Mouse (Mus musculus) lung, embryonic 14.5 days (tissue): Measurements from ENCODE around the gene Meaf6. TPM values are rescaled to one million over a fixed set of nuclear protein-coding genes. Genes with fewer than 3 reads are reported as not detected.
A peak's percentile ranks its signal among the peaks of the same experiment; 100 is the strongest.

Experiments used
- ATAC-seq: fragments of 200-750 bp; cut with Nextera tagmentation; 2 replicates; pipeline ENCODE4 v1.8.0; 2017; ENCODE audit warnings: mild to moderate bottlenecking, moderate TSS enrichment, moderate library complexity; ENCODE audit not compliant: insufficient read depth
- DNase-seq: peaks from one replicate; pipeline ENCODE4 v3.0.0-alpha.2; 2015
- H3K27ac ChIP-seq: fragments of 300-500 bp; sonication (generic); 2 replicates; pipeline ENCODE4 v1.5.1; 2014; ENCODE audit warnings: low read depth, mild to moderate bottlenecking, moderate library complexity
- H3K27me3 ChIP-seq: fragments of 300-500 bp; sonication (generic); 2 replicates; pipeline ENCODE4 v1.6.1; 2014; ENCODE audit warnings: low read length, control low read depth; ENCODE audit not compliant: insufficient read depth
- H3K36me3 ChIP-seq: fragments of 300-500 bp; sonication (generic); 2 replicates; pipeline ENCODE4 v1.6.1; 2014; ENCODE audit warnings: control low read depth; ENCODE audit not compliant: insufficient read depth
- H3K4me1 ChIP-seq: fragments of 300-500 bp; sonication (generic); 2 replicates; pipeline ENCODE4 v1.6.1; 2014; ENCODE audit warnings: antibody characterized with exemption, control low read depth; ENCODE audit not compliant: insufficient read depth
- H3K4me2 ChIP-seq: fragments of 300-500 bp; sonication (generic); 2 replicates; pipeline ENCODE4 v1.6.1; 2014; ENCODE audit warnings: mild to moderate bottlenecking
- H3K4me3 ChIP-seq: fragments of 300-500 bp; sonication (generic); 2 replicates; pipeline ENCODE4 v1.5.1; 2014; ENCODE audit warnings: low read depth, low read length
- H3K9ac ChIP-seq: fragments of 300-500 bp; sonication (generic); 2 replicates; pipeline ENCODE4 v1.6.1; 2014
- H3K9me3 ChIP-seq: fragments of 300-500 bp; sonication (generic); 2 replicates; pipeline ENCODE4 v1.6.1; 2016; ENCODE audit warnings: low read depth, low read length, control low read depth
- CTCF ChIP-seq: IDR thresholded peaks from 2 replicates; pipeline ENCODE4 v1.5.1; 2016; ENCODE audit warnings: antibody characterized with exemption, low read depth
- WGBS: fragments of 180-500 bp; shearing (Covaris S2); extraction: QIAGEN DNeasy Blood & Tissue Kit; methylation state at CpG from one replicate; pipeline ENCODE4 v1.1.7; 2014; 5-methylcytosine and 5-hydroxymethylcytosine counted together
- polyA plus RNA-seq: library from polyadenylated mRNA; unstranded; fragments of >200 nt; fragmentation: Nextera tagmentation; extraction: Ambion mirVana; gene quantifications from 2 replicates; pipeline ENCODE4 v1.2.1, GENCODE M21; 2014

Gene Meaf6
- polyA plus RNA-seq, 1 experiment from 2014 or later = 63.5 TPM

DNA sequence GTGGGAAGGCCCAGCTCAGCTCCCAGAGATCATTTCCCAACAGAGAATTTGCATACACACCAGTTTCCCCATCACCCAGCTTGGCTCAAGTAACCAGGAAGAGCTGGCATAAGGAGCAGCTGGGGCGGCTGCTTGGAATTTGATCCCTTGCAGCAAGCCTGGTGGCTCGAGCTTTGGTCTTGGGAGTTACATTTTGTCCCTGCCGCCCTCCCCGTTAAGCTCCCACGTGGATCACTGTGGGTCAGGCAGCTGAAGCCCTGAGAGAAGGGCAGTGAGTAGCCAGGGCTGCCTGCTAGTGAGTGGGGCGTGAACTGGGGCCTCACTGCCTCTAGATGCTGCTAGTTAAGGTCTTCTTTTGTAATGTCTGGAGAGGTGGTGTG, 30.8 kb downstream of the Meaf6 start:
- 30% methylated on average over 6 of the region's 6 CpGs for WGBS
- peak; percentile 28 for DNase-seq

DNA sequence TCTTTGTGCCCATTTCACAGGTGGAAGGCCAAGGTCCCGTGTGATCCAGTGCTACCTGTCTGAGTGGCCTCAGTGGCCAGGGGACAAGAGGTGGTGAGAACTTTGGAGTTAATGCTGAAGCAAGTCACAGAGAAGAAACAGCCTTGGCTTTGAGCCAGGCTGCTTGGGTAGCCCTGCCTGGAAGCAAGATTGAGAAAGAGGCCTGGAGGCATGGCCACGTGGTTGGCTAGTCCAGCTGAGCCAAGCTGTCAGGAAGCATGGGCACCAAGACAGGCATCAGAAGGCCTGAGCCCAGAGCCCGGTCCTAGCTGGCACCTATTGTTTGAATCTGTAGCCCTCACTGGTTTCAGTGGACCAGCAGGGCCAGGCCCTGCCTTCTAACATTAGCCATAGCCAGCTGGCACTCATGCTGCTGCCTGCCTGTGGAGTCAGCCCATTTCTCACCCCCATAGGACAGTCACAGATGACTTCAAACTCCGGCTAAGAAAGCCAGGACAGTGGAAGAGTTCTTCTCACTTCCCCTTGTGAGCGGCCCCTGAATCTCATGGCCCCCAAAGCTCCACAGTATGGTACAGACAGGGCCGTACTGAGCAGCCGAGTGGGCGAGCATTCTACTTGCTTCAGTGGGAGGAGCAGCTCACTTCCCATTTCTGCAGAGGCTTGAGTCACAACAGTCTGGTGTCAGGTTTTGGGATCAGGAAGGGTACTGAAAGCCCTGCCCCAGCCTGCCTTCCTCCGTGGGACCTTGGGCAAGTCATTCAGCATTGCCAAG, 31.3 kb downstream of the Meaf6 start:
- no peaks in the 10 kb centered on the region for H3K9me3 ChIP-seq
- no peaks in the 10 kb centered on the region for H3K4me1 ChIP-seq
- no peak overlapping the region for H3K9ac ChIP-seq
- H3K27me3 ChIP-seq = no peaks in the 10 kb centered on the region
- no peaks in the 10 kb centered on the region; the same call in 1 of the 2 replicates for H3K36me3 ChIP-seq
- H3K4me3 ChIP-seq = no peak overlapping the region
- H3K27ac ChIP-seq = no peak overlapping the region
- H3K4me2 ChIP-seq = no peak overlapping the region
- ATAC-seq (no peak), DNase-seq (peak; percentile 77)
- no peak for TF ChIP-seq CTCF
- 58% methylated on average over 9 of the region's 9 CpGs for WGBS

More for the DNA sequence above, 30.8 kb downstream of the Meaf6 start:
- Histone ChIP-seq H3K27ac (no peak overlapping the region), H3K36me3 (no peaks in the 10 kb centered on the region; the same call in 1 of the 2 replicates), H3K4me1 (no peaks in the 10 kb centered on the region), H3K4me2 (no peak overlapping the region), H3K9ac (no peak overlapping the region), H3K9me3 (no peaks in the 10 kb centered on the region), H3K27me3 (no peaks in the 10 kb centered on the region), H3K4me3 (no peak overlapping the region)
- ATAC-seq = no peak
- no peak for TF ChIP-seq CTCF

DNA sequence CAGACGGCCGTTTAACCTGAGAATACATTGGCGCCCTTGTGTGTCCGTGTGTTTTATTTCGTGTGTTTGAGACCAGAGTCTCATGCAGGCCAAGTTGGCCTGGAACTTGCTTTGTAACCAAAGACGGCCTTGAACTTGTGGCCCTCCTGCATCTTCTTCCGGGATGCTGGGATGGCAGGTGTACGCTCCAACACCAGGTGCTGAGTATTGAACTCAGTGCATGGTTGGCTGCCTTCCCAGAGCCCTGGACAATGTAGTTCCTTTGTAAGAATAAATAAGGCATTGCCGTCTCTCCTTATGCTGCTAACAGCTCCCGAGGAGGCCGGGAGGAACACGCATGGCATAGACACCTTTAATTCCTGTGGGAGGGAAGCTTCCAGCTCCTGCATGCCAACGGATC, 32.0 kb downstream of the Meaf6 start:
- no peak for DNase-seq
- H3K4me1 ChIP-seq = no peaks in the 10 kb centered on the region
- H3K27me3 ChIP-seq = no peaks in the 10 kb centered on the region
- ATAC-seq = no peak
- no peak overlapping the region for H3K4me3 ChIP-seq
- H3K27ac ChIP-seq = no peak overlapping the region
- H3K9me3 ChIP-seq = no peaks in the 10 kb centered on the region
- no peak for TF ChIP-seq CTCF
- no peak overlapping the region for H3K4me2 ChIP-seq
- H3K36me3 ChIP-seq = no peaks in the 10 kb centered on the region; the same call in 1 of the 2 replicates
- 65% methylated on average over 13 of the region's 13 CpGs for WGBS
- H3K9ac ChIP-seq = no peak overlapping the region

DNA sequence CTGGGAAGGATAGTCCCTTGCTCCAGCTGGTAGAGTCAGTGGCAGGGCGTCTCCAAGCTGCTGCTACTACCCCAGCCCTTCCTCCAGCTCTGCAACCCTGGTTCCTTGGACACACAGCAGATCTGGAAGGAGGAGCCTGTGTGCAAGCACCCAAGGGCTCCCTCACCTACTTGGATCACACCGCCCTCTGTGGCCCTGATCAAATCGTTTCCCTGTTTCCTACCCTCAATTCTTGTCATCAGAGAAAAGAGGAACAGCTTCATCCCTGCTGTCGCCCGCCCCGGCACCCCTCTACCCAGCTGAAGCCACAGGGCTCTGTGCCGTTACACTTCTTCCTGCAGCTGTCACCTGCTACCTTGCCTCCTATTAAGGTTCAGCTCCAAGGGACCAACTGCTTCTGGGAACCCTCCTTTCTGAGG, 33.0 kb downstream of the Meaf6 start:
- no peak for DNase-seq
- Histone ChIP-seq H3K9me3 (no peaks in the 10 kb centered on the region), H3K4me1 (no peaks in the 10 kb centered on the region), H3K9ac (no peak overlapping the region), H3K27me3 (no peaks in the 10 kb centered on the region), H3K4me3 (no peak overlapping the region), H3K36me3 (no peaks in the 10 kb centered on the region; the same call in 1 of the 2 replicates), H3K4me2 (no peak overlapping the region), H3K27ac (no peak overlapping the region)
- ATAC-seq = no peak
- 80% methylated on average over 7 of the region's 7 CpGs for WGBS
- no peak for TF ChIP-seq CTCF

DNA sequence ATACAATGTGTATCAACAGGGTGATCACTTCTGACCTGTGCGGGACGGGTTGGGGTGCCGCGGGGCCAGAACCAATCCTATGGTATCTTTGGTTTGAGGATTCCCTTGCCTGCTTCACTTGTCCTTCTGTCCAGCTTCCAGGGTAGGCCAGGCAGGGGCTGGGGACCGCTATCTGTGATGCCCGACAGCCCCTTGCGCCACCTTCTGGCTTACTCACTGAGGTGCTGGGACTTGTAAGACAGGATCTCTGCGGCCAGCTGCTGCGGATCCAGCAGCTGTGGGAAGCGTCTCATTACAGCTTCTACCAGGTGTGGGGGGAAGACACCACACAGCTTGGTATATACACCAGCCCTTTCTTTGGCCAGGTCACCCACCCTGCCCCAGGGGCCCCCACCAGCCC, 34.1 kb downstream of the Meaf6 start:
- Histone ChIP-seq H3K27ac (no peak overlapping the region), H3K4me3 (no peak overlapping the region), H3K27me3 (no peaks in the 10 kb centered on the region), H3K4me1 (no peaks in the 10 kb centered on the region), H3K9me3 (no peaks in the 10 kb centered on the region), H3K4me2 (no peak overlapping the region), H3K36me3 (no peaks in the 10 kb centered on the region; the same call in 1 of the 2 replicates), H3K9ac (no peak overlapping the region)
- peak; percentile 36 for DNase-seq
- 29% methylated on average over 10 of the region's 10 CpGs for WGBS
- peak; percentile 50 for TF ChIP-seq CTCF
- ATAC-seq = no peak

DNA sequence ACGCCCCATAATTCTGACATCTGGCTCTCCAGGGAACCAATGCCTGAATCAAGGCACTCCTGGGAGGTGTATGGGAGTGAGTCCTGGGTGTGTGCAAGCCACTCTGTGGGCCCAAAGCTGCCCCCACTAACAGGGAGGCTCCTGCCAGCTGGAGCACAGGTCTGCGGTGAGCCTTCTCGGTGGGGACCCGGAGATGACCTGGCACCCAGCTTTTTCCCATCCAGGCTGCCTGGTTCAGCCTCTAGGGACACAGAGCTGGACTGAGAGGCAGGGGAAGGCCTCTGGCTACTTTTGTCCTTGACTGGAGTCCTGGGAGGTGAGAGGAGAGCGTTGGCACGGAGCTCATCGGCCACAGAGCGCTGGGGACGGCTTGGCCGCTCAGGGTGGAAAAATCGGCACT, 34.8 kb downstream of the Meaf6 start:
- Histone ChIP-seq H3K4me2 (no peak overlapping the region), H3K4me3 (no peak overlapping the region), H3K4me1 (no peaks in the 10 kb centered on the region), H3K9me3 (no peaks in the 10 kb centered on the region), H3K27me3 (no peaks in the 10 kb centered on the region), H3K9ac (no peak overlapping the region), H3K36me3 (no peaks in the 10 kb centered on the region; the same call in 1 of the 2 replicates), H3K27ac (no peak overlapping the region)
- TF ChIP-seq CTCF = no peak
- WGBS = 93% methylated on average over 11 of the region's 11 CpGs
- ATAC-seq (no peak), DNase-seq (no peak)

DNA sequence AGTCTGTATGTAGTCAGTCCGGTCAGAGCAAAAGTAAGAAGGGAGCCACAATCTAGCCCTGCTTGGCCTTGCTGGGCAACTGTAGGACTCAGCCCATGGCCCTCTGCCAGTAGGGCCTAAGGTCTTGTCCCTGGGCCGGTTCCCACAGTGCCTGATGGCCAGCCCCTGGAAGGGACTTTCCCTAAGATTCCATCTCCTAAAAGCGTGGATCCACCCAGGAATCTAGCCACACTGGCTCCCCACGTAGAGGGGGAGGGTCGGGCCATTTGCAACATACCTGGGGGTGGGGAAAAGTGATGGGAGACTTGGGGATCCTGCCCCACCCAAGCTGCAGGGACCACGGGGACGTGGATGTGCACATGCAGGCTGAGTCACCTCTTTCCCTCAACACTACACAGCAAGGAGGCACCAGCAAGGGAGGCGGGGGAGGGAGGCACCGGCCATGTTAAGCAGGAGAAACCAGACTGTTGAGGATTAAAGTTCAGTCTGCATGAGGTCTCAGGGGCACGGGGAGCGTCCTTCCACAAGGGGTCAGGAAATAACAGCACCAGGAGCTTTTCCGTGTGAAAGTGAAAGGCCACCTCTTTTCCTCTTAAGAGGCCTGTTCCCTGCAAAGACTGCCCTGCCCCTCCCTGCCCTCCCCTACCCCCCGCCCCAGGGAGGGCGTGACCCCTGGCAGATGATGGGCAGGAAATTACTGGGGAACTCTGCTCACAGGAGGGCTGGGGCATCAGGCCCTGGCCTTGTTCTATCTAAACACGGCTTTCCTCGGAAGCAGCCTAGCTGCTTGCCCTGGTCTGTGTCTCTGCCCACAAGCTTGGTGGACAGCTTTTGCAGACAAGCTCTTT, 37.7 kb downstream of the Meaf6 start:
- Histone ChIP-seq H3K9me3 (no peaks in the 10 kb centered on the region), H3K4me3 (no peak overlapping the region), H3K27me3 (no peaks in the 10 kb centered on the region), H3K27ac (no peak overlapping the region), H3K4me2 (0 out of 2 replicates have a peak overlapping the region, but pooled peaks have one; percentile 8), H3K9ac (no peak overlapping the region), H3K4me1 (no peaks in the 10 kb centered on the region), H3K36me3 (no peaks in the 10 kb centered on the region; the same call in 1 of the 2 replicates)
- 18% methylated on average over 16 of the region's 16 CpGs for WGBS
- DNase-seq (no peak), ATAC-seq (no peak)
- TF ChIP-seq CTCF = no peak
